Mouse (Mus musculus) left cerebral cortex, postnatal 14 days (tissue): ENCODE results near the gene Copz1. TPM values are rescaled to one million over a fixed set of nuclear protein-coding genes. Genes with fewer than 3 reads are reported as not detected.
A peak's percentile ranks its signal among the peaks of the same experiment; 100 is the strongest.

ENCODE experiments used
- DNase-seq, 2 experiments: peaks; one replicate each; pipeline ENCODE4 v3.0.0; 2021 to 2022; ENCODE audit warnings: low spot score in 2 of 2, mixed read lengths in 1 of 2
- intact Hi-C: fragments of 180-260 bp; cut with DNase I; formaldehyde crosslinking; loops from one replicate; pipeline ENCODE4 v1.15.1; 2025
- total RNA-seq, 2 experiments: library from RNA; stranded (reverse); gene quantifications; 2 replicates each; pipeline ENCODE4 v1.2.3; 2021

Gene Copz1
- total RNA-seq, 2 experiments from 2014 or later = 107 to 114 TPM

DNA sequence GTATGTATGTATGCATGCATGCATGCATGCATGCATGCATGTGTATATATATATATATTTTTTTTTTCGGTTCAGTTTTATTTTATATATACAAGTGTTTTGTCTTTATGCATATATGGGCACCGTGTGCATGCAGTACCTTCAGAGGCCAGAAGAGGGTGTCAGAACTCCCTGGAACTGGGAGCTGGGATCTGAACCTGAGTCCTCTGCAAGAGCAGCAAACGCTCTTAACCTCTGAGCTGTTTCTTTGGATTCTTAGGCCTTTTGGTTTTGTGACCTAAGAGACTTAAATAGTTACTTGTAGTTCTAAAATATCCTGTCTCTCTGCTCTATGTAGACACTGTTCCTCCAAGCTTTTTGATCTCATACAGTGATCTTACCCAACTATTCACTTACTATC, 11.6 kb downstream of the Copz1 start:
- intact Hi-C loops = loop anchor here (2.0 kb wide), 1 partner anchor 23 kb away; no protein-coding TSS in a partner anchor
- no peak for DNase-seq

DNA sequence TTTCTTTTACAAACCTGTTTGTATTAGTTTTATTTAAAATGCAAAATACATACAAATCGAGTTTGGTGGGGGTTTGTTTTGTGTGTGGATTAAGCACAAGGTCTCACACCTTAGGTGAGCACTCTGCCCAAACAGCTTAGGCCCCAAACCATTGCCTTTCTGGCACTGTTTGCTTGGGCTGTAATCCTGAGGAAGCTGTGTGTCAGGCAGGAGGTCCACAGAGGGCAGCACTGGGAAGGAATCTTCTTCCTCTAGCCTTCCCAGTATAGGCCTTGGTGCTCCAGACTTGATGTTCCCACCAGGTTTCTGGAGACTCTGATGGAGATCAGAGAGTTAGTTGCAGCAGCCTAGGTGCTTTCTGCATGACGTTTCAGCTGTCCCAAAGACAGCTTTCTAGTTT, 12.1 kb downstream of the Copz1 start:
- intact Hi-C loops = loop anchor here (2.0 kb wide), 1 partner anchor 22 kb away; no protein-coding TSS in a partner anchor
- no peak for DNase-seq

DNA sequence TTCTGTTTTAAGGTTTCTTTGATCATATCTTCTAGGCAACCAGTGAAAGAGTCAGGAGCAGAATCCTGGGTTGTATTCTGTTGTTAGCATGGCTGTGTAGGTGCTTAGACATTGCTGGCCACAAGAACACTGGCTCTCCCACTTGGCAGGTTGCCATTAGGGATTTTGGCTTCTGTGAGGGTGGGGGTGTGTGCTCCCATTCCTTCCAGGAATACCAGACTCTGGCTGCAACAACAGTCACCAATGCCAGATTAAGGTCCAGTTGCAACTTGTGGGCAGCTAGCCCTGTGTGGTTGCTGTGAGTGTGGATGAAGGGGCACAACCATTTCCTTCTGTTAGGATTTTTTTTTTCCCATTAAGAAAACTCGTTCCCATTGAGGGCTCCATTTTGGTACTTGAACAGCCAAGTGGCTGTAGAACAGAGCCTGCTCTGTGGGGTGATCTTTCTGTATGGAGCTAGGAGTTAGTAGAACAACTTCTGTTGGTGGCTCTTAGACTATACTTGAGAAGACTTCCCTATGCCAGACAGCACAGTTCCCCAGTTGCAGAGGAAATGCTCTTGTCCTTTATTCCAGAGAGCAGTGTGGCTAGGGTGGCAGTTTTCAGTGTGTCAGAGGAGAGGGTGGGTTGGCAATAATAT, 13.4 kb downstream of the Copz1 start:
- intact Hi-C loops = loop anchor here (2.0 kb wide), 1 partner anchor 21 kb away; no protein-coding TSS in a partner anchor
- DNase-seq = peak in 1 of 2 experiments; percentile 61

DNA sequence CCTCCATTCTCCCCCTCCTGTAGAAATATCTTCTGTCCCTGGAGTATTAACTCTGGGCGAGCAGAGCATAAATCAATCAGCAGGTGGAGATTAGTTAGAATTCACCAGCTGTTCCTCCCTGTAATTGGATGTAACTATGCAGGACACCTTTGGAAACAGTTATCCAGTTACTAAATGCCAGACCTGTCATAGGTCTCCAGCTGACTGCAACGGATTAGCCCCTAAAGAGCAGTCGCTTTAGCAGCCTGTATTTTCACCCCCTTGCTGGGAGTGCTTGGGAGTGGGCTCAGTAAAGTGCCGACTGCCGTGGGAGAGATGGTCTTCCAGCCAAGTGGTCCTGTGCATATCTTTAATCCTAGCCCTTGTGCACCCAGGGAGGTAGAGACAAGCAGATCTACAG, 17.1 kb downstream of the Copz1 start:
- DNase-seq = no peak
- intact Hi-C loops = no loop called here

DNA sequence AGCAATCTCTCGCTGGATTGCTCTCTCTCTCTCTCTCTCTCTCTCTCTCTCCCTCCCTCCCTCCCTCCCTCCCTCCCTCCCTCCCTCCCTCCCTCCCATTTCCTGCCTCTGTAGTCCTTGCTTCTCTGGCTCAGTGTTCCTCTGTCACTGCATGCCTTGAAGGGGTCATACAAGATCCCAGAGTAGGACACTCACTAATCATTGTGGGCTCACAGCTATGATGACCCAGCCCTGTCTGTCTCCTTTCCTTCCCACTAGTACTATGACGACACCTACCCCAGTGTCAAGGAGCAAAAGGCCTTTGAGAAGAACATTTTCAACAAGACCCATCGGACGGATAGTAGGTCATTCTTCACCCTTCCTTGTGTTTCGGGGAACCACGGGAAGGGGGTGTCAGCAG, 17.9 kb downstream of the Copz1 start:
- DNase-seq = no peak
- intact Hi-C loops = no loop called here

DNA sequence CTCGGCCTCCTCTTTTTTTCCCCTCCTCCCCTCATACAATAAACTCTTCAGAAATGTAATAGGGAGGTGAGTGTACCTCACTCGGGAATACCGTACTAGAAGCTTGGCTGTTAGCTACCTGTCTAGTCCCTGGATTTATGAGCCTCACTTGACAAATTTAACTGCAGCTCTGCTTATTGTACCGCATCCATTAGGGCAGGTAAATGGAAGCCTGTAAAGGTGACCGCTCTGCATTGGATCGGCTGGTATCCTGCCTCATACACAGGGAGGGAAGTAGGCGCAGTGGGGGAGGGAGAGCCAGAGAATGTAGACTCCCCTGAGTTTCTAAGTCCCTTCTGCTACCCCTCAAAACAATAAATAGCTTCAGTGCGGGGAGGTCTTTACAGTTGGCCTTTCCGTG, 18.3 kb downstream of the Copz1 start:
- DNase-seq = no peak
- intact Hi-C loops = no loop called here

DNA sequence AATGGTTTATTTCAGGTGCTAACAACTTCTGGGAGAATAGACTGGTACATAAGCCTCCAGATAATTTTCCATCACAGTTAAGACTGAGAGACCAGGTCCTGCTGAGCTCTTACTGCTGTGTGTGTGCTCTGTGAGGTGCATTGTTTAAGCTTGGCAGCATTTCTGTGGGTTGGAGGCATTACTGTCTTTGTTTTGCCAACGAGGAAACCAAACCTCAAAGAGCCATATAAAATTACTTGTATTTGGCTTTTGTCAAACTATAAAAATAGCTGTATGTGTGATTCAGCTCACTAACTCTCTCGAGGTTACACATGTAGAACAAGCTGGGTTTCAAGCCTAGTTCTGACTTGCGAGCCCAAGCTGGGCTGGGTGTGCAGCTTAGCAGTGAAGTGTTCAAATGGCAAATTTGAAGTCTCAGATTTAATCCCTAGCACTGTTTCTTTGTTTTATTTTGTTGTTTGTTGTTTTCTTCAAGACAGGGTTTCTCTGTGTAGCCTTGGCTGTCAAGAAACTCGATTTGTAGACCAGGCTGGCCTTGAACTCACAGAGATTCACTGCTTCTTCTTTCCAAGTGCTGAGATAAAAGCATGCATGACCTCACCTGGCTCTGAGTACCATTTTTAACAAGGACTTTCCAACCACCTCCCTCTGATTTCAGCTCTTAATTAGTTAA, 20.3 kb downstream of the Copz1 start:
- intact Hi-C loops = no loop called here
- DNase-seq = no peak

DNA sequence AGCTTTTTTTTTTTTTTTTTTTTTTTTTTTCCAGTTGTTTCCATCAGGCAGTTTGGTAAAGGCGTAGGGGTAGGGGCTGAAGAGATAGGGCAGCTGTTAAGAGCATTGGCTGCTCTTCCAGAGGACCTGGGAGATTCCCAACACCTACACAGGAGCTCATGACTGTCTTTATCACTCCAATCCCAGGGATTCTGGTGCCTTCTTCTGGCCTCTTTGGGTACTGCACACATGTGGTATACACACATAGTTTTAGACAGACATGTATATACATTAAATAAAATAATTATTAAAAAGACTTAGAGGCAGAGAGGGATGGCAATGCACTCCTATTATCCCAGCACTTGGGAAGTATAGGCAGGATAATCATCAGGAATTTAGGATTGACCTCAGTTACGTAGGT, 20.9 kb downstream of the Copz1 start:
- intact Hi-C loops = no loop called here
- no peak for DNase-seq

DNA sequence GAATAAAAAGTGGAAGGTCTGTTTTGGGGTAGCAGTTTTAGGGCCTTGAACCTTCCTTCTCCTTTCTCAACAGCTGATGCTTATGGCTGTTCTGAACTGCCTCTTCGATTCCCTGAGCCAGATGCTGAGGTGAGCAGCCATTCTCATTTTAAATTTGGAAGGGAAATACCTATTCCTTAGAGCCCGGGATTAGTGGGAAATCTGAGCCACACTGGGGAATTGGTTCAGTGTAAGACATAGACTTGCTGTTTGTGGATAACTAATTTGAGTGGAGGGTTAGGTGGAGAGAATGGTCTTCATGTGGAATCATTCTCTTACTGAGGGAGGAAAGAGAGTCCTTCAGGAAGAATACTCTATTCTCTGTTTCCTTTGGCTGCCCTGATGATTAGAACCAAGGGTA, 22.1 kb downstream of the Copz1 start:
- intact Hi-C loops = no loop called here
- DNase-seq = no peak

DNA sequence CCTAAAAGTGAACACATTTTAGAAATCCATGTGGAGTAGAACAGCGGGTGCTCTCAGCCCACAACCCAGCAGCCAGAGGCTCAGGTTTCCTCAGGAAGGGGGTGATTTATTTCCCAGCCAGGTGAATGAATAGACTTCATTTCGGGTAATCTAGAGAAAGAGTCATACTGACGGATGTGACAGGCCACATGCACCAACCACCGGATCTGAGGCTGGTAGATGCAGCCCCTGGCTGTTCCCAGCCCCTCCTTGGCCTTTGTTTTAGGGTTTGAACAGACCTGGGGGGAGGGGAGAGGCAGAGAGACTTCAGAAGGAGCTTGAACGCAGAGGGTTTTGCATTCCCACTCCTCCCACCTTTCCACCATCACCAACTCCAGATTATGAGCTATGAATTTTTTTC, 23.3 kb downstream of the Copz1 start:
- DNase-seq = no peak
- intact Hi-C loops = no loop called here

DNA sequence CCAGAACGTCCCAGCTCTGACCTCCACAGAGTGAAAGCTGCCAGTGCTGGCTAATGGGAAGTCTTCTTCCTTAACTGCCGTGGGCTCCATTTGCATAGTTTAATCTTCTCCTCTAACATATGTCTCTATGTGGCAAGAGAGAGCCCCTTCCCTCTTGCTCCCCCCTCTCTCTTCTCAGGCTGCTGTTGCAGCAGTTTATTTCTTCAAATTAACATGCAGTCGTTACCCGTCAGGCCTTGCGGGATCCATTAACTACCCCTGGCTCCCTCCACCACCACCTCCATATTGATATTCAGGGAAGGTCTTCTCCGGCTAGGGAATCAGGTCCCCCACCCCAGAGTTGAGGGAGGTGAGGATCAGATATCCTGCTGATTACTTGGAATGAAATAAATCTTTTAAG, 24.8 kb downstream of the Copz1 start:
- intact Hi-C loops = no loop called here
- no peak for DNase-seq

DNA sequence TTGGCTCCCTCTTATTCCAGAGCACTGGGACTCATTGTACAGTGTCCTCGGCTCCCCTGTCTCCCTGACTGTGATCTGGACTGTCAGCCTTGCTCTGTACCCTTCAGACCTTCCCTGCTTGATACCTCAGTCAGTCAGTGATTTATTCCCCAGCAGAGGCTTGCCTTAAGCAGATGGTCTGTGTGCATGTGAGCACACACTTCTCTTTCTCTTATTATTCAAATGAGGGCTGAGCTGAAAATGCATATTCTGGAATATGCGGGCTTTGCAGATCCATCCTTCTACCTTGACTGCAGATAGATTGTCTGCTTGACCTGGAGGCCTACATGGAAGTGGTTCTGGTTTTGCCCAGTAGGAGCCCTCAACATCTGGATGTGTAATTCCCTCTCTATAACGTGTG, 25.5 kb downstream of the Copz1 start:
- intact Hi-C loops = no loop called here
- no peak for DNase-seq

DNA sequence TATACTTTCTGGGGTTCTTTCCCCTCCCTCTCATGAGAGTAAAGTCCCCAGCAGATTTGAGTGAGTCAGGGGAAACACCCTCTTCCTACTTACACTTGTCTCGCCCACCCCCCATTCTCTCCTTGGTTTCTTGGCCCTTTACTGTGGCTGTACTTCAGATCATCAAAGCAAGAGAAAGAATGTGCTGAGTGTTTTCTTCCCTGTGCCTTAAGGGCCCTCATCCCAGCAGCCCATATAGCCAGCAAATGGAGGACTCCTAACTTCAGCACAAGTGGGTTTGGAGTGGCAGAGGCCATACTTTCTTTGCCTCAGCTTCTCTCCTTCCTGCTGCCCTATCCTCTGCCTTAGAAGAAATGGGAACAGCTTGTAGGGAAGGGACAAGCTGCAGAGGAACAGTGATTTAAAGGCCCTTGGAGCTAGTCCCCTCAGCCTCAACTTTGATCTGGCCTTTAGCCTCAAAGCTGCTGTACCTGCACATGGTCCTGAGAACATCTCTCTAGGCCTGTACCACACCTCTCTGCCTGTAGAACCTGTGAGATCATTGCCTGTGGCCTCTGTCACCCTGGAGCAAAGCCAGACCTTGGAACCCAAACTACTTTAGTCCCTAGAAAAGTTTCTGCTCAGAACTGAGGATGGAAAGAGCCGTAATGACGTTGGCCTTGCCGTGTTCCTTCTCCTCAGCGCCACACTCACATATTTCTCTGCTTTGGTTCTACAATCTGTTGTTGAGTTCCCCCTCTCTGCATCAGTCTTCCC, 26.5 kb downstream of the Copz1 start:
- no peak for DNase-seq
- intact Hi-C loops = no loop called here

DNA sequence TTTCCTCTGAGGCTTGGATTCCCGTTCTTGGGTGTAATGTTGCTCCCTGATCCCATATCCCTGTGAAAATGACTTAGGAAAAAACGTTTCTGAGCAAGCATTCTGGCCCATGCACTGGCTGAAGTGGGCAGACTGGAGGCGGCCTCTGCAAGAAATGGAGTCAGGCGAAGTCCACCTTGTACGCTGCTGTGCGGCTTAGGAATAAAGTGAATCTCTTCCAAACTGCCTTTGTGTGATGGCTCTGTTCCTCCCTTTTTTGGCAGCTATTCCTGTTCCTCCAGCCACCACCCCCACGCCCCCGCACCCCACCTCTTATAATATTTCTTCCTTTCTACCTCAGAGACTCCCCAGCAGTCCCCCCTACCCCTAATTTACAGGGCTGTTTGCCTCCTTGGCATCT, 27.1 kb downstream of the Copz1 start:
- no peak for DNase-seq
- intact Hi-C loops = no loop called here

DNA sequence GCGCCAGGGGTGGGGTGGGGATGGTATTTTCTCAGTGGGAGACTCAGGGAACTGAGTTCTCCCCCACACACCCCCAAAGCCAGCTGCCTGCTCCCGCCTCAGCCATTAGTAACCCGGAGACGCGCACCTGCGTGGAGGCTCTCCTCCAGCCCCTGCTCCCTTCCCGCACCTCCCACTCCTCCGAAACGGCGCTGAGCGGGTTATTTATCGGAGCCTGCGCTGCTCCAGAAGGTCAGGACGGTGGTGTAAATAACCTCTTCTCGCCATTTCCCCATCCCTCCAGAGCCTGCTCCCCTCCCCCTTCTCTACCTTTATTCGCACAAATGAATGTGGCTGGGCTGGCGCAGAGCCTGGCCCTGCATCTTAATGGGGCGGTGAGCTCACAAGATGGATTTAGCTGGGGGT, 27.6 kb downstream of the Copz1 start:
- intact Hi-C loops = no loop called here

DNA sequence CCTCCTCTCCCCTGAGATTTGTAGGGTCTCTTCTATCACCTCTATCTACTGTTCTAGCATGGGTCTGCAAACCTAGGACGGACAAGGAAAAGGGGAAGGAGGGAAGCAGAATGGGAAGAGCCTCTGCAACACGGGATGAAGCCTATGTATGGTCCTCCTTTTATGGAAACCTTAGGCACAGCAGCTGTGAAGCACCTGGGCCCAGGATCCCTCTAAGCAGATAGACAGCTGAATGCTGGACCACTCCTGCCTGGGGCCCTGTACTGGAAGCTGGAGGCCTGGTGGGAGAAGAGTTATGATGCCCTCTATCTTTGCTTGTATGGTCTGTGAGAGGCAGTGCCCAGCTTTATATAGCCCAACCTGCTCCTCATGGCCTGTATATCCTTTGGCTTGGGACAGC, 28.0 kb downstream of the Copz1 start:
- intact Hi-C loops = no loop called here
- no peak for DNase-seq

More for the DNA sequence above, 27.6 kb downstream of the Copz1 start:
- DNase-seq = peak; percentile 62 to 70

DNA sequence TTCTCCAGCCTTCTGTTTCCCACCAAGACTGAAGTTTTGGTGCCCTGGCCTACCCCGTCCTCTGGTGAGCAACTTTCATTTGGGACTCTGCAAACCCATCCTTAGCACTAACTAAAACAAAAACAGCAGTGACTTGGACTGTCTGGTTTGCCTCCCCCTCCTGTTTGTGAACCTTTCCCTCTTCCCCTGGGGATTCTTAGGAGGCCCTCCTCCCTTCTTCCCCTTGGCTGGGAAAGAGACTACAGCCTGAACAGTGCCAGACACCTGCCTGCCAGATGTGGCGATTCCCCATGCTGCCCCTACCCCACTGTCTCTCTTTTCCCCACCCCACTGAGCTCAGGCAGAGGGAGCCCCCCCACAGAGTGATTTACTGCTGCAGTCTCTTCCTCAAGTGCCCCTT, 28.5 kb downstream of the Copz1 start:
- intact Hi-C loops = no loop called here
- DNase-seq = no peak

DNA sequence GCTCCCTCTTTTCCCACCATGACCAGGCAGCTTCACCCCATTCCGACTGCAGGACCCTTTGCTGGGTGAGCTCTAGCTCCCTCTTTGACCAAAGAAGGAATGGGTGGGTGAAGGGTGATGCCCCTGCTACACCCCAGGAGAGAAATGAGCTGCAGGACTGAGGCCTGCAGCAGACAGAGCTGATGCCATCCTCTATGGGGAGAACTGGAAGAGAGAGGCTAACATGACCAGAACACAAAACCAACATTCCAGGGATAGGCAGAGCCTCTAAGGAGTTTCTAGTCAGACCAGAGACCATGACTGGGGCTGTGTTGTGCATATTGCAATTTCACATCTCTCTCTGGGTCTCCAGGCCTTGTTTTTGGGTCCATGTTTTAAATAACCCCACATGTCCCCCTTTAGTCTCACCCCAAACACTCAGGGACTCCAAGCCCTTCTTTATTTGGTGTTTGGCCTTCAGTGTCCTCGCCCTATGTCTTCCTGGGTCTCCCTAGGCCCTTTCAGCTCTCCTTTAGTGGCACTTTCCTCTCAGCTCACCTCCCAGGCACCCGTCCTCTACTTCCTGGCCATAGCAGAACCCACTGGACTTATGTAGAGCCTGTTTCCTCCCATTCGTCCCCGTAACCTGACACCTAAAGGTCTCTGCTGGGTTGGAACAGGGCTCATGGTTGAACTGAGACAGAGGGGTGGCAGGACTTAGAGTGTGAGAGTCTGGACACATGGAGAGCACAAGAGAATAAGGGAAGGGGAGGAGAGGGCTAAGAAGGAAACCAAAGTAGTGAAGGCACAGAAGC, 29.2 kb downstream of the Copz1 start:
- intact Hi-C loops = no loop called here
- DNase-seq = no peak

DNA sequence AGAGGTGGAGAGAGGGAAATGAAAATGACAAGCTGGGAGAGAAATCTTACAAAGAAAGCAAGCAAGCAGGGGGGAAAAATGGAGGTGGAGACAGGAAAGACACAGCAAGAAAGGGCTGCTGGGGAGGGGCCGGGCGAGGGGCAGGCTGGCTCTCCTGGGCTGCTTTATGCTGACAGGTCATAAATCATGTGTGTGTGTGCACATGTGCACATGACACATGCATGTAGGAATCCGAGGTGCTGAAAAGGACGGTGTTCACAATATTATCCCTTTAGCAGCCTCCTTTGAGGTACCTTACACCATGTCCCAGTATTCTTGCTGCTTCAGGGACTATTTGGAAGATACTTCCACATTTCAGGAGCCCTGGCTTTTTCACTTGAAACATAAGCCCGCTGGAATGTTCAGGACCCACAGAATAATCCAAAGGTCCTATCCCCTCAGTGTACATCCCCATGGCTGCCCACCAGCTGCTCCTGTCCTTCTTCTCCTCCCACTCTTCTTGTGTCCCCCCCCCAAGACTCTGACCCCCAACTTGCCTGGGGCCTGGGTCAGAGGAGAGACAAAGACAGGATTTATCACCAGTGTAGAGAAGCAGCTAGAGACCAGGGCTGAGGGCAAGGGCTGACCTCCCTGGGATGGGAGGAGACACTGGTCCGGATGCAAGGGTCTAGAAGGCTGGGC, 30.0 kb downstream of the Copz1 start:
- intact Hi-C loops = no loop called here
- no peak for DNase-seq
